Mouse (Mus musculus) embryonic fibroblast, embryonic 13.5 days (primary cell): ENCODE data around the gene Ints3.

ENCODE experiments used
- CTCF ChIP-seq: IDR thresholded peaks from 2 replicates; pipeline ENCODE4 v1.5.1; 2011; ENCODE audit warnings: mild to moderate bottlenecking, control low read depth, low read length, moderate library complexity, borderline replicate concordance; ENCODE audit not compliant: insufficient read depth
- POLR2A ChIP-seq: IDR thresholded peaks from 2 replicates; pipeline ENCODE4 v1.6.1; 2011; ENCODE audit warnings: low read depth, mild to moderate bottlenecking, control low read depth, low read length, moderate library complexity

GRCm38 (mm10) chr3:90374368-90374767 is 59.1 kb downstream of the Ints3 start:
- TF ChIP-seq CTCF (no peak), POLR2A (no peak)
